Mouse (Mus musculus): ENCODE data around the gene Wdr47.
A peak's percentile ranks its signal among the peaks of the same experiment; 100 is the strongest.
"Not testable (repeated sequence)": the region's sequence is repeated elsewhere in the genome, so short reads cannot be mapped to it uniquely, and the experiment has no call there.

Gene Wdr47

DNA sequence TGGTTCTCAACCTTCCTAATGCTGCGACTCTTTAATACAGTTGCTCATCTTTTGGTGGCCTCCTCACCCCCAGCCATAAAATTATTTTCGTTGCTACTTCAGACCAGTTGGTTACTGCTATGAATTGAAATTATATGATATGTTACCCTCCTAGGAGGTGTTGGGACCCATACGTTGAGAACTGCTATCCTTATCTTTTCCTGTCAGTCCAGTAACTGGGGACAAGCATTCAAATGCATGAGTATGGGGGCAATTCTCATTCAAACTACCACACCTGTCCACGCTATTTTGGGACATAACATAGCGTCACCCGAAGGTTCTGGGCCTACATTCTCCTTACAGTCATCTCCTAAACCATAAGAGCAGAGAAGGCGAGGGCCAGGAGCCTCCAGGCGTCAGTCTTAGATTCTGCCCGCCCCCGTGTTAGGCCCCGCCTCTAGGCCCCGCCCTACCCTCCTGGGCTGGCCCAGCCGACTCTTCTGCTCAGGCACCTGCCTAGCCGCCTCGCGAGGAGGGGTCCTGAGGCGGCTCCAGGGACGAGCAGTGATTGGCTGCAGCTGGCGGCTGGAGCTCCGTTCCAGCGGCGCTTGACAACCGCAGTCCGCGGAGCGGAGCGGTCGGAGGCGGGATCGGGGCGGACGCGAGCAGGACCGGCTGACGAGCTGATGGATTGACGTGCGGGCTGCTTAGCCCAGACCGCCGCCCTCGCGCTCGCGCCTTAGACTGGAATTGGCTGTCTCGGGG, at the start of gene Wdr47:
Wdr47 (plus strand) TSS at position 494 of the 744 bp plus-strand sequence.
- DNase-seq (ENCODE audit: low read depth) = peak; percentile 94

DNA sequence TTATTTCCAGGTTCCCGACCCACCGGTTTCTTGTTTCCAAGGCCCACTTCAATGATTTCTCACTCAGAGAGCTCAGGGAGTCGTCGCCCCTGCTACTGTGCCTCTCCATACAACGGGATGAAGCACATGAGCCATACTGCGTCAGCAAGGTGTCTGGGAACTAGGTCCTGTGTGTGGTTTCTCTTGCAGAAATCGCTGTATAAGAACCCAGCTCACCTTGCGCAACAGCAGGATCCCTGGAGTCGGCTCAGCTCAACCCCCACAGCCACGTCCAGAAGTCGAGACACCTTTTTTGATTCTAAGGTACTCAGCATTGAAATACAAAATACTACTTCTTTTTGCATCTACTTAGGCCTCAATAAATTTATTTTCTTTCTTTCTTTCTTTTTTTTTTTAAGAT, 48.8 kb upstream of the Wdr47 start:
- DNase-seq (ENCODE audit: low read depth) = no peak

DNA sequence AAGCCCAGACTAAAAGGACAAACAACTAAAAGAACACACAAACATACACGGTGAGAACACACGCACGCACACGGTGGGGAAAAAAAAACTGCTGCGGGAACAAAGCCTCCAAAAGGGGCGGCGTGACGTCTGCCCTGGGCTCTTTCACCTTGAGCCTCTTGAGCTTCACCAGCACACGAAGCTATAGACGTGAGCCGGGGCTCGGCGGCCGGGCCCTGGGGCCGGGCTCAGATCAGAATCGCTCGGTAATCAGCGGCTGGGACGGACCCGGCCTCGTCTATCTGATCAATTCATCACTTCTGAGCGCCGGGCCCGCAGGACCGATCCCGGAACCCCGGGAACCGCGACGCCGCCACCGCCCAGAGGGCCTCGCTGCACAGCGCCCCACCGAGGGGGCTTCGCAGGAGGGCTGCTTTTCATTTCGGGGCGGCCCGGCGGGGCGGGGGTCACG, 36.9 kb upstream of the Wdr47 start:
- DNase-seq (ENCODE audit: low read depth) = no peak

DNA sequence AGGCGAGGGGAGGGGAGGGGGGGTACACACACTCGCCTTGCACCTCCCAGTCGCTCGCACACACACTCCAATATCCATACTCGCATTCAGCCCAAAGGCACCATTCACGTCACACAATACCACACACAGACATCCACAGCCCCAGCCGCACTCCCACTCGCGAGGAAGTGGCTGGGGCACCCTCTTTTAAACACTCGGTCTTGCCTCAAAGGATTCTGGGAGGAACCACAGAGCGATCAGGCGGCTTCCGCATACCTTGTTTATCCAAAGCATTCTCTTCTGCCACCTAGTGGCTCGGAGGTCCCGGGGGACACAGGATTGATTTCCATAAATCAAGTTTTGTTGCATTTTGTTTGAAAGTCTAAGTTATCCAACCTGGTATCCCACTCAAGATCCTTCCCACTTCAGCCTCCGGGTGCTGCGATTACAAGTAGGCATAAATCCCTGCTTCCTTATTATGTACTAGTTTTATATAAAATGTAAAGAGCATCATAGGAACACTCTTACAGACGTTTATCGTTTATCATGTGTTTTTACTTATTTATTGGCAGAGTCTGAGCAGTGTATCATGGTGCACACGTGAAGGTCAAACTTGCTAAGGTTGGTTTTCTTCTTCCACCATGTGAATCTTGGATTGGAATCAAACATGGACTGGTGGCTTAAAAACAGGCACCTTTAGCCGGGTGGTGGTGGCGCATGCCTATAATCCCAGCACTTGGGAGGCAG, 36.3 kb upstream of the Wdr47 start:
- DNase-seq (ENCODE audit: low read depth) = peak; percentile 97

DNA sequence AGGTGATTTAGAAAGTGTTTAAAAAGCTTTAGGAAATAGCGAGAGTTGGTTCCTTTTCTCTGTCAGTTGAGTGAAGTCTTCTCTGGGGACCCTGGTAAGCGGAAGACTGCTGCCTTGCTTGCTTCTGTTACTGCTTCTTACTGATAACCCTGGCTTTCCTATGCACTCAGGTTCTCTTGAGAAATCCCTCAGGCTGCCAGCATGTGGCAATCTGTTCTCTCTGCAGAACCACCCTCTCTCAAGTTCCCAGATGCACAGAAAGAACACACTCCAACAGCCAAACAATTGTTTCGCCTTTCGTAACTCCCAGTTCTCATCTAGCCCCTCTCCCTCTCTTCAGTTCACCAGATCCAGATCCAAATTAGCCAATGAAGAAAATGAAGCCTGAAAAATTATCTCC, 33.2 kb upstream of the Wdr47 start:
- DNase-seq (ENCODE audit: low read depth) = peak; percentile 46

DNA sequence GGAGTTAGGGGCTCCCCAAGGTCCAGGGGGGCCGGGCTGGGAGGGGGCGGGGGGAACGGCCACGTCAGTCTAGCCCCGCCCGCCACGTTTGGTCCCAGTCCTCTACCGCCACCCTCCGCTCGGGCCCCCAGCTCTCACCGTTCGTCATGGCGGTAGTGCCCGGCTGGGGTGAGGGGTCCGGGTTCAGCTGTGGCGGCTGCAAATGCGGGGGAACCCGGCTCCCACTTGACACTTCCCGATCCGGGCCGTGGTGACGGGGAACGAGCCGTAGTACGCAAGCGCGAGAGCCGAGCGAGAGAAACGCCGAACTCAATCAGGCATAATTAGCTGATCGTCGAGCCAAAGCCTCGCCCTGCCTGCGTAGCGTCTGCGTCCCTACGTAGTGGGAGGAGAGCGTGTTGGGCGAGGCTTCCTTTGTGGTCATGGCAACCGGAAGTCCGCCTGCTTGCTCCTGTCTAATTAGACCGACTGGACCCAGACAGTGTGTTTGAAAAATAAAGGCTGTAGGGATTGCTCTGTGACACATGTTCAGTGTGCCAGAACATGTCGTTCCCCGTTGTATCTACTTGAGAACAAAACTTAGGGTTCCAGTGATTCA, 28.8 kb upstream of the Wdr47 start, which contains the start of gene Tmem167b:
Tmem167b (minus strand) TSS at position 334 of the 598 bp plus-strand sequence.
- DNase-seq (ENCODE audit: low read depth) = peak; percentile 99

DNA sequence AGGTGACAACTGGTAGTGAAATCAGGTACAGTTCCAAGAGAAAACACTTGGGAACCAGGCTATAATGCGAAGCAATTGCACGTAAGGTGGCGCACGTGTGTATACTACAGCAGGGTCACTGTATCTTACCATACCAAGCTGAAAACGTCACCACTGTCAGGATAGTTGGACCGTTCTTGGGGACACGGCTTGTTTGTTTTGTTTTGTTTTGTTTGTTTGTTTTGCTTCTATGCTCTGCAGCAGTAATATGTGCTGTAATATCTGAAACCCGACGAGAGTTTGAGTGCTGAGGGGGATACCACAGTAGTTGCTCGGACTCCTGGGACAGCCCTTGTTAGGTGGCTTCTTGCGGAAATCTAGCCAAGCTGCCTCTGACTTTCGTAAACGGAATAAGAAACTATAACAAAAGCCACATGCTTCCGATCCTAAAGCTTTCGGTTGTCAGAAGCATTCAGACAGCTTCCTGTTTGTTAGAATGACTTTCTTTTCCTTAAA, 28.3 kb upstream of the Wdr47 start:
- DNase-seq (ENCODE audit: low read depth) = peak; percentile 70

DNA sequence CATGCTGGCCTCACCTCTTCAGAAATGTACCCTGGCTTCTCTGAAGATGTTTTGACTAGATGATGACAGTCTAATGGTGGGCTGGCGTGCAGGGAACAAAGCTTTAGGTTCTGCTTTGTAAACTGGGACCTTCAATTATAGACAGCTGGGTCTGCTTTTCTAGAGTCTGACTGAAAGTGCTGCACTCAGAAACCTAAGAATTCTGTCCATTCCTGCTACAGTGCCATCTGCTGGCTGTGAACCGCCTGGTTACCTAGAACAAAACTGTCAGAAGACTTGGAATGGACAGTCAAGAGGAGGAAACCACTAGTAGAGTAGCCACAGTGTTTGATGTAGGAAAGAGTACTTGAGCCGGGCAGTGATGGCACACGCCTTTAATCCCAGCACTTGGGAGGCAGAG, 27.8 kb upstream of the Wdr47 start:
- peak; percentile 87 for DNase-seq (ENCODE audit: low read depth)

DNA sequence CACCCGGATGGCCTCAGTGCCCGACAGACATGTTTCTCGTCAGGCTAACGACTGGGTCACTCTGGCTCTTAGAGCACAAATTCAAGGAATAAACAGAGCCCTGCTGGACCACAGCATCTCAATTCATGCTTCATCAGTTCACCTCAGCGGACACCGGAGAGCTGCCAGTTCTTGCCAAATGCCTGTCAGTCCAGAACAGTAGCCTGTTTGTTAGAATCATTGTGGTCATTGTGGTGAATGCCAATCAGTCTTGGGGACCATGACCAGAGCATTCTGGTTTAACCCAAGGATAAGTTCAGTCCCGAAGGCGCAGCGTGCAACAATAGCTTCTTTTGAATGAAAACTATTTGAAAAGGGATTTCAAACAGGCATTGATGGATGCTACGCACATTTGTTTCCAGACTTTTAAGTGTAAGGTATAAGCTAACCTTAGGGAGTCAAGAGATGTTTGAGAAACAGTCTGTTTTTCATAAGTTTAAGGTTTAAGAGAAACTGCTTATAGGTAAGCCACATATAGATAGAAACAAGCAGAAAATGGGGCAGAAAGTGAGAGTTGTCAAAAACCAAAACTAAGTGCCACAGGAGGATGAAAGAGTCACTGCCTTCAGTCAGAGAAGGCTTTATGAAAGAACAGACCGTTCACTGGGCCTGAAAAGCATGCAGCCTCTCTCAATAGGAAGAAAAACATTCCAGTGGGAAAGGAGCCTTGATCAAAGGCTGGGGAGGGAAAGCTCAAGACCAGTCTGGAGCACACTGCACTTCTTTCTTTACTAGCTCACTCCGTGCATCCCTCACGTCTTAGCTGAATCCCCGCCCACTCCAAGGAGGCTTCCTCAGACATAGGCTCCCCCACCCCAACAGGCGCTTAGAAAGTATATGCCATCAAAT, 22.8 kb upstream of the Wdr47 start:
- DNase-seq (ENCODE audit: low read depth) = no peak

DNA sequence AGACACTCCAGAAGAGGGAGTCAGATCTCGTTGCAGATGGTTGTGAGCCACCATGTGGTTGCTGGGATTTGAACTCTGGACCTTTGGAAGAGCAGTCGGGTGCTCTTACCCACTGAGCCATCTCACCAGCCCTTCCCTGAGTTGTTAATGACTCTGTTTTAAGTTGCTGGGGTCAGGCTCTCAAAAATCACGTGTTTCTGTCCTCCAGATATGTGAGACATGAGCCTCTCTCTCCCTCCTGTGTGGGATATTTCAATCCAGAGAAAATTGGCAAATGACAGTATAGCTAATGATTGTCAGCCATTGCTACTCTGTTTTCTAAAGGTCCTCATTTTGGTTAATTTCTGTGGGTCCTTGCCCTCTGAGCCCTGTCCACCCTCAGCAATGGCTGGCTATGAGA, 21.4 kb upstream of the Wdr47 start:
- DNase-seq (ENCODE audit: low read depth) = not testable (repeated sequence)

DNA sequence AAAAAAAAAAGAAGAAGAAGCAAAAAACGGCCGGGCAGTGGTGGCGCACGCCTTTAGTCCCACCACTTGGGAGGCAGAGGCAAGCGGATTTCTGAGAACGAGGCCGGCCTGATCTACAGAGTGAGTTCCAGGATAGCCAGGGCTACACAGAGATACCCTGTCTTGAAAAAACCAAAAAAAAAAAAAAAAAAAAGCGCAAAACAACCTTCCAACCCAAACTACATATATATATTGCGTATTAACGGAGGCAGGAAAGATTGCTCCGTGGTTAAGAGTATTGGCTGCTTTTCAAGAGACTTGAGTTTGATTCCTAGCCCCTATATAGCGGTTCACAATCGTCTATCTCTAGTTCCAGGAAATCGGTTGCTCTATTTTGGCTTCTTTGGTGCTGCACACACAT, 20.3 kb upstream of the Wdr47 start:
- DNase-seq (ENCODE audit: low read depth) = no peak

DNA sequence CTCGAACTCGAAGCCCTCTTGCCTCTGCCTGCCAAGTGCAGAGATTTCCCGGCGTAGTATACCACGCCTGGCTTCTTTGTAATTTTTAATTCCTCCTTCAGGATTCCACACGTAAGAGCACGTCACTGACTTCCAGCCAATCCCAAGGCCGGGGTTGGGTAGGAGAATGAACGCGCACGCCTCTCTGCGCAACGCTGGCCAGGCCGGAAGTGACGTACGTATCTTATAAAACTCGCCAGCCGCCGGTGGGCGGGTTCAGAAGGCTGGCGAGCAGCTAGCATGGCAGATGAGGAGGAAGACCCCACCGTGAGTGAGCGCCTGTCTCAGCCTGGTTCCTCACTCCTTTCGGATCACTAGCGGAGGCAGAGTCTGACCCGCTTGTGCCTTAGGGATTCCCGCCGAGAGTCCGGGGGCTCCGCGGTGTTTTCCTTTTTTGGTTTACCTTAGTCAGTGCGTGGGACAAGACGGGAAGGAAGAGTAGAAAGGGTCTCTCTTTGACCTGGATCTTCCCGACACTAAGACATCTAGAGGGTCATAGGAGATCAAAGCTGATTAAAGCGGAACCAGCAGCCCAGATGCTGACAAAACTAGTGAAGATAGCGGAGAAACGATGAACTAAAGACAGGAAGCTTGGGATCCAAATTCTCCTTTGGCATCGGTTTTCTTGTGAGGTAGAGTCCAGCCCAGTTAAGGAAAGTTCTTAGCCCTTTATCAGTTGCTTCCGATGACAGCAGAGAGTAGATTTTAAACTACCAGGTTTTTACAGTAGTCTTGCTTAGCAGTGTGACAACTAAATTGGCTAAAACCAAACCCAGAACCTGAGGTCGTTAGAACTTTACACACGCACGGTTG, 19.4 kb upstream of the Wdr47 start, which contains the start of gene Taf13:
Taf13 (plus strand) TSS at position 256 of the 852 bp plus-strand sequence.
- DNase-seq (ENCODE audit: low read depth) = peak; percentile 94

DNA sequence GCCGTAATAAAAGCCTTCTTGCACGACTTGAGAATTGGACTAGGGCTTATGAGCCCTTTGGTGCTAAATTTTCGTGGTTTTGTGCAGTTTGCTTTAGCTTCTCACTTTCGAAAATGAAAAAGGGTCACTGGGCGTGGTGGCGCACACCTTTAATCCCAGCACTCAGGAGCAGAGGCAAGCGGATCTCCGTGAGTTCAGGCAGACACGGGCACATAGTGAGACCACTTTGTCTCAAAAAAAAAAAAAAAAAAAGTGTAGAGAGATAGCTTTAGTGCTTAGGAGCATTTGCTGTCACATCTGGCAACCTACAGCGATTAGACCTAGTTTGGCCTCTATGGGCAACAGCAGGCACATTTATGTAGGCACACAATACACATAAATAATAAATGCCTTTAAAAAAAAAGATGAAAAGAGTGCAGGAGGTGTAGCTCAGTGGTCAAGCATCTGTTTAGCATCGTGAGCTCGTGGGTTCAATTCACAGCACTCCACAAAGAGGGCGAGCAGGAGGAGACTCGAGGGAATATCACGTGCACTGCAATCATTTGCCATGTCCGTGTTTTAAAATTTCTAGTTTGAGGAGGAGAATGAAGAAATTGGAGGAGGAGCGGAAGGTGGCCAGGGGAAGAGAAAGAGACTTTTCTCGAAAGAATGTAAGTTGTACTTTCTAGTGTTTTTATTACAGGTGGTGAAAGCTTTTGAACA, 18.6 kb upstream of the Wdr47 start:
- no peak for DNase-seq (ENCODE audit: low read depth)

DNA sequence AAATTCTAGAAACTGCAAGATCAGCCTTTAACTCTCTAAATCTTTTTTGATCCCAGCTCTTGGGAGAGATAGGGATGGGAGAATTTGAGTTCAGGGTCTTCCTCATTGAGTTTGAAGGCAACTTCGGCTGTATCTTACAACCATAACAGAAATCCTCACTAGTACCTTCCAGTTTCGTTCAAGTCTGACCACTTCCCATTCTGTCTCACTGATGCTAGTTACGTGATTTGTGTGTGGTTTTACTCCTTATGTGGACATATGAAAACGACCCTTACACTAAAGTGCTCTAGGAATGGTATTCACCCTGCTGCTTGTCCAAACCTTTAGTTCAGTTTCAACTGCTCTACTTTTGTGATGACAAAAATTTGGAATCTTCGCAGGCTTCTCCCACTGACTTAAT, 17.1 kb upstream of the Wdr47 start:
- DNase-seq (ENCODE audit: low read depth) = no peak

DNA sequence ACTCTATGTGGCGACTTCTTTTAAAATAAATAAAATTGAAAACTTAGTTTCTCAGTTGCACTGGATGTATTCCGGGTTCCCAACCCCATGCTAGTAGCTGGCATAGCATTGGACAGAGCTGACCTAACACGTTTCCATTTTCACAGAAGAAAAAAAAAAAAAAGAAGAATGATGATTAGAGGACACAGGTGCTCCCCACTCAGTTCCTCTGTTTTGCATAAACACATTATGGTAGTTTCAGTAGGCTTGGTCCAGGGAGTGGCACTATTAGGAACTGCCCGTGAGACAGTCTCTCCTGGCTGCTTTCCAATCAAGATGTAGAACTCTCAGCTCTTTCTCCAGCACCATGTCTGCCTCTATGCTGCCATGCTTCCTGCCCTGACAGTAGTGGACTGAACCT, 6.5 kb upstream of the Wdr47 start:
- no peak for DNase-seq (ENCODE audit: low read depth)

DNA sequence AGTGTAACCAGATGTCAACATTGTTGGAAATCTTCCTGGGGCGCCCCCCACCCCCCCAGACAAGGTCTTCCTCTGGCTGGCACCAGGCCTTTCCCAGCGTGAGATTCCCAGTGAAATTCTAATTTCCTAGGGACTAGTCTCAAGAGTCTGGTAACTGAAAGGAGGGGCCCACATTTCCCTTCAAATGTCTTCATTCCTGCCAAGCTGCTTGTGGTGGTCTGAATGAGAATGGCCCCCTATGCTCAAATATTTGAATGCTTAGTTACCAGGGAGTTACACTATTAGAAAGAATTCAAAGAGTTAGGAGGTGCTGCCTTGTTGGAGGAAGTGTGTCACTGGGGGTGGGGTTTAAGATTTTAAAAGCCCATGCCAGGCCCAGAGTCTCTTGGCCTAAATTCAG, 2.6 kb upstream of the Wdr47 start:
- DNase-seq (ENCODE audit: low read depth) = no peak

DNA sequence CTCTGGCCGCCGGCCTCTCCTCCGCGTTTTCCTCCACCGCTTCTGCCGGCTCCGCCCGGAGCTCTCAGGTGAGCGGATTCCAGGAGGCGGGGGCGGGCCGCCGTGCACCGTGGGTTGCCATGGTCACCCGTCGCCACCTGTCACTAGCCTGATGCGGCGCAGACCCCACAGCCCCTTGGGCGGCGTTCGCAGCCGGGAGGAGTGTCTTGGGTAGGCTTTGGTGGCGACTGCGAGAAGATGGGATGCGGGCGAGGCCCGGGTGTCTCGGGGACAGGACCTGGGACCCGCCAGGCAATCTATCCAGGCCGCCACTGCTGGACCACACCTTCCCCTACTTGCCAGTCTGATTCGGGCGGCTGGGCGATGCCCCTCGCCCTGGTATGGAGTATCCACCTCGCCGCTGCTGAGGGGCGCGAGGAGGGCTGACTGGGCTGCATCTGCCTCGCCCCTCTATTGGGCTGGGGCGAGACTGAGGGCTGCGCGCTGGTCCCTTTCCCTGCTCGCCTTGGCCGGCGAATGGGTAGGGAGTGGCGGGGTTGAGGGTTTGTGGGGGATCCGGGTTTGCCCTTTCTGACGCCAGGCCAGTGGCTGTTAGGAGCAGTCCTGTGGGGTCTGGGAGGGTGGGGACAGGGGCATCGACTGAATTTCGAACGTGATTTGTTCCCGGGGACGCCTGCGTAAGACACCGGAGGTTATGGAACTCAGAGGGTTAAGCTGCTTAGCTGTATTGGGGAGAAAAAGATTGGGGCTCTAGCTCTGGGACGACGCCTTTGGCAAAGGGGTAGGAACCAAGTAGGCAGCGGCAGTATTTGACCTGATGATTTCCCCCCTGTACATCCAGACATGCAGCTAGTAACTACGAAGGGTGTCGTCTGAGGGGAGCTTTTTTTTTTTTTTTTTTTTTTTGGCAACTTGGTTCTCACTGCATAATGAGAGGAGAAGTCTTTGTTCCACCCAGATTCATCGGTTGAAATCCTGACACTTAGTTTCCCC, 747 bp downstream of the Wdr47 start:
- peak; percentile 22 for DNase-seq (ENCODE audit: low read depth)

DNA sequence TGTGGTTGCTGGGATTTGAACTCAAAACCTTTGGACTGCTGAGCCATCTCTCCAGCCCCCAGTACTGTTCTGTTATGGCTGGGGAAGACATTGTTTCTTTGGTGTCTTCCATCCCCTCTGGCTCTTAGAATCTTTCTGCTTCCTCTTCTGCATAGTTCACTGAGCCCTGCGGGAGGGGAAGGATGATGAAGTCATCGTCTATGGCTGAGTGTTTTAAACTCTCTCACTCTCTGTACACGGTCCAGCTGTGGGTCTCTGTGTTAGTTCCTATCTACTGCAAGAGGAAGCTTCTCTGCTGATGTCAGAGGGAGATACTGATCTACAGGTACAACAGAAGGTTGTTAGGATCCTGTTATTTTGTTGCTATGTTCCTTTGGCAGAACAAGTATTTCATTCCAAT, 17.8 kb downstream of the Wdr47 start:
- DNase-seq (ENCODE audit: low read depth) = no peak

DNA sequence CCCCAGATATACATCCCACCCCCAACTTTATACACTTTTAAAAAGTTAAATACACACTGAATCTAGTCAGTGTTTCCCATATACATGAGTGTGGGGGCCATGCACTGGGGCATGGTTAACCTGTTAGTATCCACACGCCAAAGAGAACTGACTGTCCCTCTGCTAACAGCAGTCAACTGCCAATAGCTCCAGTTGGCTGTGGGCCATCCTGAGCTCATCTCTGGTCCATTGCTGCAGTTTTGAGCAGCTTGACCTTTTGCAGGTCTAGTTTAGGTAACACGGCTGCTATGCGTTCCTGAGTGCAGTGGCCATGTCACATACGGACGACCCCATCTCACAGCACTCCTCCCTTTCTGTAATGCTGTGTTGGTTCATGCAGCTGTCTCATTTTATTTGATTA, 43.7 kb downstream of the Wdr47 start:
- DNase-seq (ENCODE audit: low read depth) = no peak

All from c-Kit-positive CD71-positive TER-119-negative erythroid progenitor cells, embryonic 14.5 days (primary cell).